Mouse (Mus musculus) layer of hippocampus, adult 2 months (tissue): ENCODE results near the gene Pax1. TPM values are rescaled to one million over a fixed set of nuclear protein-coding genes. Genes with fewer than 3 reads are reported as not detected.
A peak's percentile ranks its signal among the peaks of the same experiment; 100 is the strongest.

ENCODE experiments used
- DNase-seq, 2 experiments: peaks; one replicate each; pipeline ENCODE4 v3.0.0; 2022; ENCODE audit warnings: low spot score in 2 of 2
- H3K27ac ChIP-seq: fragments of 200-600 bp; 2 replicates; pipeline ENCODE4 v1.8.1; 2022
- H3K4me3 ChIP-seq: fragments of 200-600 bp; 2 replicates; pipeline ENCODE4 v1.8.1; 2022; ENCODE audit warnings: mild to moderate bottlenecking
- CTCF ChIP-seq: fragments of 200-600 bp; conservative IDR thresholded peaks from 2 replicates; pipeline ENCODE4 v1.8.1; 2022; ENCODE audit warnings: antibody characterized with exemption, mild to moderate bottlenecking, moderate library complexity
- total RNA-seq, 2 experiments: library from RNA; stranded (reverse); gene quantifications; 2 replicates each; pipeline ENCODE4 v1.2.3; 2021

Pax1 gene
- total RNA-seq, 2 experiments from 2014 or later: 0.18 TPM; not detected in 1

DNA sequence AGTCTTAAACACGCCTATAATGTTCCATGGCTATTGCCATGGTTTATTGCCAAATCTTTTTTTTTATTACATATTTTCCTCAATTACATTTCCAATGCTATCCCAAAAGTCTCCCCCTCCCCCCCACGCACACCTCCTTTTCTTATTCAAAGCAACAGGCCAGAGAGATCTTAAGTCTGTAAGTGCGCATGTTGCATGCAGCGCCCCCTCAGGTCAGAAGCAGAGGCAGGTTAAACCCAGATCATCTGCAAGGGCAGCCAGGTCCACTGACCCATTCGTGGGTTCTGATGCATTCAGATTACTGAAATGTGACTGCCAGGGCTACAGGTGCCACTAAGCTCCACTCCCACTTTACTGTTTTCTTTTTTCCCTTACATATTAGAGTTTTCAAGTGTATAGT, 25.2 kb downstream of the Pax1 start:
- peak; percentile 27 for TF ChIP-seq CTCF
- no peak for DNase-seq
- Histone ChIP-seq H3K4me3 (no peak overlapping the region), H3K27ac (no peak overlapping the region)

GRCm38 (mm10) chr2:147409323-147409722, 47.6 kb downstream of the Pax1 start:
- DNase-seq: no peak
- peak; percentile 51 for TF ChIP-seq CTCF

DNA sequence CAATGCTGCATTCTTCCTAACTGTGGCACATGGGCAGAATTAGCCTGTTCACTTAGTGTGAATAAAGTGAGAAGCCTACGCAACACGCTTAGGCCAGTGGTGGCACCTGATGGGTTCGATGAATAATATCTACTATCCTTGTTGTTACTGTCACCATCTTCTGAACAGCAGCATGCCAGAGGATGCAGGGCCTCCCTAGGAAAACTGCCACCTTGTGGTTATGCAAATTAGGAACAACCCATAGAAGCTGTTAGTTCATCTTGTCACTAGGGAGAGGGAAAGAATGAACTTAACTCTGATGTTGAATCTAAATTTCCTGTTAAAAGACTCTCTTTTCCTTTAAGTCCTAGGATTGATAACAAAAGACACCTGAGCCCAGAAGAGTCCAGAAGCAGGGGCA, 53.3 kb downstream of the Pax1 start:
- TF ChIP-seq CTCF: peak; percentile 53
- Histone ChIP-seq H3K27ac (no peak overlapping the region), H3K4me3 (no peak overlapping the region)
- DNase-seq: no peak

More at GRCm38 (mm10) chr2:147409323-147409722, 47.6 kb downstream of the Pax1 start:
- H3K4me3 ChIP-seq: no peak overlapping the region
- no peak overlapping the region for H3K27ac ChIP-seq

- TF ChIP-seq CTCF: no peak
- no peak overlapping the region for H3K27ac ChIP-seq
- DNase-seq: no peak
- no peak overlapping the region for H3K4me3 ChIP-seq
These were observed 63.0 kb downstream of the Pax1 start for GRCm38 (mm10) chr2:147424582-147425255.

DNA sequence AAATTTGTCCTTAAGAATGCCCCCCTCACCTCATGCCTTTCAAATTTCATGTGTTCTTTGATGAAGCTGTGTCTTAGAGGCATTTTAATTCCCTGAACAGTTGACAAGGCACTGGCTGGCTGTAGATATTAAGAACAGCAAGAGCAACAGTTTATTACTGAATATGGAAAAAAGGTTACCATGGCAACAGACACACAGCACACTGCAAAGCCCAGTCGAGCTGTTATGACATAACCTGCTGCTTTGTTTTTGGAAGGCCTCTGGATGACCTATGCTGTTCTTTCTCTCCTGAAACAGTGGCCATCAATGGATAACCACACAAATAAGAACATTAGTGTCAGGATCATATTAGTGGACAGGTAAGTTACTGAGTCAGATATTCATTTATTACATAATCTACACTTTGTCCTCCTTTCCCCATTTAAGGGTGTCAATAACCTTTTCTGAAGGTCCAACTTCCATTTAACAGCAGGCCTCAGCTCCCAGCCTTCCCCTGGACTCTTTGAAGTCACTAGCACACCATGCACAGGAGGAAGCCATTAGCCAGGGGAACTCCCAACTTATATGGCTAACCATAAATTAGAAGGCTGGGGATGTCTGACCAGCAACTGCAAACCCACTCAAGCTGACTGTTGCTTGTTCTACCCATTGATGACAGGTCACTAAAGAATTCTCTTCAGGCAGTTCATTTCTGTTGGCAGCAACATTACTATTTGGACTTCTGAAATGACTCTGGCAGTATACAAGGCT, 68.1 kb downstream of the Pax1 start:
- TF ChIP-seq CTCF: no peak
- no peak overlapping the region for H3K4me3 ChIP-seq
- DNase-seq: no peak

DNA sequence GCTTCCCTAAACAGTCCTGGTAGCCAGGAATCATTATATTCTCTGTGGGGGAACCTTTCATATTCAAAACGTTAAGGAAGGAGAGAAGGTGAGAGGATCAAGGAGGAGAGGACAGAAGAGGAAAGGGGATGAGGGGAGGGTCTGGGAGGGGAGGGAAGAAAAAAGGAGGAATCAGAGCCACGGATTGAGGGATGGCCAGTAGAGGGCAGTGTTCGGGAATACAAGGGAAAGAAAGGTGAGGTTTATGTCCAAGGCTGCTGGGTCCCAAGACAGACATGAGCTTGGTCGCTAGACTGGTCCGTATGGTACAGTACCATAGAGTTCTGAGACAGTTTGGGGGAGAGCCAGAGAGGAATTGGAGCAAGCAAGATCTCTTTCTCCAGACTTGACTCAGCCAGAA, 71.4 kb downstream of the Pax1 start:
- TF ChIP-seq CTCF: peak; percentile 77
- DNase-seq: peak in 1 of 2 experiments; percentile 42
- no peak overlapping the region for H3K4me3 ChIP-seq
- no peak overlapping the region for H3K27ac ChIP-seq

More for the DNA sequence above, 68.1 kb downstream of the Pax1 start:
- H3K27ac ChIP-seq: no peak overlapping the region

Other genes with a start within 250 kb of the Pax1 start
- 1 to 10 TPM; 4.6 to 7.0 TPM for gene Nkx2-2, start 167.7 kb upstream of the Pax1 start, total RNA-seq